In genomic region chr3:145647416-145647815, GRCm38 (mm10) we compare ENCODE assay signal across 8 mouse cellular contexts. TPM values are rescaled to one million over a fixed set of nuclear protein-coding genes. Genes with fewer than 3 reads are reported as not detected.
DNase-seq lines count a peak whose midpoint lies in the region; ATAC-seq and TF ChIP-seq lines count a peak whose summit lies in the region.

No protein-coding gene starts in this region.

- no peaks in the 10 kb centered on the region for H3K9me3 ChIP-seq in kidney, postnatal 0 days (replicated peaks; ENCODE audit: low read length)
- H3K9me3 ChIP-seq in midbrain, embryonic 14.5 days (ENCODE audit: control insufficient read depth, low read length): no peaks in the 10 kb centered on the region

- TF ChIP-seq CTCF in kidney, postnatal 0 days (IDR thresholded peaks at IDR 0.05; ENCODE audit: low read depth): no peak
- TF ChIP-seq CTCF in embryonic fibroblast, embryonic 13.5 days (IDR thresholded peaks at IDR 0.05; ENCODE audit: borderline replicate concordance, insufficient read depth, low read length): no peak

- no peak overlapping the region for H3K9ac ChIP-seq in kidney, postnatal 0 days (ENCODE audit: low read depth, low read length)
- no peak overlapping the region for H3K9ac ChIP-seq in midbrain, embryonic 14.5 days (replicated peaks; ENCODE audit: low read length)

- peaks cover 9% of the 10 kb centered on the region; the same call in 1 of the 2 replicates for H3K36me3 ChIP-seq in kidney, postnatal 0 days (ENCODE audit: insufficient read depth, low read length)
- H3K36me3 ChIP-seq in midbrain, embryonic 14.5 days (ENCODE audit: control insufficient read depth, insufficient read depth, low read length): no peaks in the 10 kb centered on the region

- H3K27ac ChIP-seq in kidney, postnatal 0 days: no peak overlapping the region
- peak overlapping the region; percentile 0; the same call in 1 of the 2 replicates for H3K27ac ChIP-seq in embryonic fibroblast, embryonic 13.5 days (ENCODE audit: insufficient read depth, low read length)
- no peak overlapping the region for H3K27ac ChIP-seq in midbrain, embryonic 14.5 days (replicated peaks; ENCODE audit: low read depth, low read length)

- no peak for ATAC-seq in kidney, postnatal 0 days (replicated peaks; ENCODE audit: low FRiP score, low read depth)
- no peak for ATAC-seq in midbrain, embryonic 14.5 days (ENCODE audit: low FRiP score, low TSS enrichment)

- H3K4me3 ChIP-seq in kidney, postnatal 0 days (replicated peaks; ENCODE audit: low read depth, low read length): peak overlapping the region; percentile 18
- peak overlapping the region; percentile 67 for H3K4me3 ChIP-seq in embryonic fibroblast, embryonic 13.5 days (ENCODE audit: insufficient read depth, low read length)
- H3K4me3 ChIP-seq in midbrain, embryonic 14.5 days (replicated peaks; ENCODE audit: low read depth, low read length): no peak overlapping the region

- peak; percentile 21 for DNase-seq in embryo, embryonic 10 days (ENCODE audit: low spot score)
- no peak for DNase-seq in embryo, embryonic 9.5 days (ENCODE audit: extremely low spot score)
- no peak for DNase-seq in kidney, postnatal 0 days (ENCODE audit: low spot score)
- DNase-seq in kidney, adult 18-20 months: no peak
- no peak for DNase-seq in midbrain, embryonic 14.5 days
- no peak for DNase-seq in adrenal gland, postnatal 25 days
- DNase-seq in c-Kit-positive CD71-positive TER-119-positive erythroid progenitor cells, embryonic 14.5 days (ENCODE audit: low spot score): no peak

- H3K4me2 ChIP-seq in kidney, postnatal 0 days (ENCODE audit: low read length): peak overlapping the region; percentile 90
- H3K4me2 ChIP-seq in midbrain, embryonic 14.5 days (ENCODE audit: low read length): 0 out of 2 replicates have a peak overlapping the region, but pooled peaks have one; percentile 17

- H3K27me3 ChIP-seq in kidney, postnatal 0 days (ENCODE audit: insufficient read depth, low read length): no peaks in the 10 kb centered on the region
- H3K27me3 ChIP-seq in midbrain, embryonic 14.5 days (ENCODE audit: control insufficient read depth, insufficient read depth, low read length): peaks cover 20% of the 10 kb centered on the region

- TF ChIP-seq POLR2A in embryonic fibroblast, embryonic 13.5 days (IDR thresholded peaks at IDR 0.05; ENCODE audit: low read depth, low read length): peak; percentile 92

- 91% methylated on average over 18 of the region's 18 CpGs for WGBS in kidney, postnatal 0 days
- 86% methylated on average over 18 of the region's 18 CpGs for WGBS in midbrain, embryonic 14.5 days

- peaks cover 16% of the 10 kb centered on the region; the same call in 1 of the 2 replicates for H3K4me1 ChIP-seq in kidney, postnatal 0 days (replicated peaks; ENCODE audit: insufficient read depth, low read length)
- peaks cover 6% of the 10 kb centered on the region; the same call in 1 of the 2 replicates for H3K4me1 ChIP-seq in embryonic fibroblast, embryonic 13.5 days (ENCODE audit: control insufficient read depth, insufficient read depth, low read length)
- peaks cover 26% of the 10 kb centered on the region for H3K4me1 ChIP-seq in midbrain, embryonic 14.5 days (ENCODE audit: control insufficient read depth, insufficient read depth, low read length)

RNA-seq across cellular contexts. Expression of gene Ccn1, which starts 2.4 kb away (rescaled TPM):
- 74.8 and 86.4 TPM in 2 replicates for polyA plus RNA-seq in kidney, postnatal 0 days (2015; fragmentation: Nextera tagmentation; extraction: Ambion mirVana)
- polyA plus RNA-seq in embryonic fibroblast, embryonic 13.5 days (2011; ENCODE audit: insufficient read length, low read depth, missing spikeins): 464 and 759 TPM in 2 replicates
- 3.9 and 5.6 TPM in 2 replicates for polyA plus RNA-seq in midbrain, embryonic 14.5 days (2014; fragmentation: Nextera tagmentation; extraction: Ambion mirVana)
- 5.5 and 10.6 TPM in 2 replicates for total RNA-seq in adrenal gland, postnatal 25 days (2021)

Comparison
In these comparisons a context has a peak if more than half of its experiments do, and no peak if none do; other contexts are left out.
1. RNA of gene Ccn1, which starts 2.4 kb away (polyA plus RNA-seq): 464 to 759 TPM in embryonic fibroblast, embryonic 13.5 days and 74.8 to 86.4 TPM in kidney, postnatal 0 days; 3.9 to 5.6 TPM in midbrain, embryonic 14.5 days; every median in the first group is over 10 times any median in the second.